Mouse (Mus musculus) brain, embryonic 14.5 days (tissue): ENCODE data around the gene Kel.

Experiments
- CTCF ChIP-seq: fragments of 200-500 bp; IDR thresholded peaks from 2 replicates; pipeline ENCODE4 v1.5.1; 2012; ENCODE audit warnings: inconsistent platforms, mild to moderate bottlenecking, moderate library complexity, borderline replicate concordance; ENCODE audit not compliant: insufficient read depth, insufficient read length; ENCODE audit errors: extremely low read depth
- POLR2A ChIP-seq: fragments of 200-500 bp; IDR thresholded peaks from 2 replicates; pipeline ENCODE4 v1.6.1; 2012; ENCODE audit warnings: mild to moderate bottlenecking, inconsistent platforms, borderline replicate concordance; ENCODE audit not compliant: poor library complexity, insufficient read depth, insufficient read length, severe bottlenecking; ENCODE audit errors: extremely low read depth

- TF ChIP-seq CTCF (no peak), POLR2A (no peak)
Observed at GRCm38 (mm10) chr6:41676530-41676929, 27.6 kb downstream of the Kel start.
